Mouse (Mus musculus): ENCODE measurements around the gene Prm3.

Gene Prm3

GRCm38 (mm10) chr16:10790702-10791101, at the start of gene Prm3:
Prm3 (minus strand) TSS chr16:10790914.
- DNase-seq (ENCODE audit: low read depth, low spot score): no peak

GRCm38 (mm10) chr16:10840018-10840417, 49.3 kb upstream of the Prm3 start:
- DNase-seq (ENCODE audit: low read depth, low spot score): no peak

- peak; percentile 47 for DNase-seq (ENCODE audit: low read depth, low spot score)
Observed at GRCm38 (mm10) chr16:10838487-10839245, 48.0 kb upstream of the Prm3 start.

- DNase-seq (ENCODE audit: low read depth, low spot score): no peak
Observed at GRCm38 (mm10) chr16:10837903-10838302, 47.2 kb upstream of the Prm3 start.

- no peak for DNase-seq (ENCODE audit: low read depth, low spot score)
Observed at GRCm38 (mm10) chr16:10837250-10837649, 46.5 kb upstream of the Prm3 start.

GRCm38 (mm10) chr16:10836388-10836787, 45.7 kb upstream of the Prm3 start:
- DNase-seq (ENCODE audit: low read depth, low spot score): no peak

- DNase-seq (ENCODE audit: low read depth, low spot score): peak; percentile 82
Observed at GRCm38 (mm10) chr16:10834911-10835587, 44.3 kb upstream of the Prm3 start, which contains the start of gene Rmi2. Rmi2 (plus strand) TSS chr16:10835059.

- DNase-seq (ENCODE audit: low read depth, low spot score): no peak
Observed at GRCm38 (mm10) chr16:10834542-10834910, 43.8 kb upstream of the Prm3 start.

- DNase-seq (ENCODE audit: low read depth, low spot score): no peak
Observed at GRCm38 (mm10) chr16:10828461-10828805, 37.7 kb upstream of the Prm3 start.

GRCm38 (mm10) chr16:10827766-10828460, 37.2 kb upstream of the Prm3 start:
- DNase-seq (ENCODE audit: low read depth, low spot score): no peak

GRCm38 (mm10) chr16:10827269-10827668, 36.6 kb upstream of the Prm3 start:
- DNase-seq (ENCODE audit: low read depth, low spot score): no peak

GRCm38 (mm10) chr16:10825840-10826239, 35.1 kb upstream of the Prm3 start:
- DNase-seq (ENCODE audit: low read depth, low spot score): no peak

- no peak for DNase-seq (ENCODE audit: low read depth, low spot score)
Observed at GRCm38 (mm10) chr16:10824536-10824935, 33.8 kb upstream of the Prm3 start.

GRCm38 (mm10) chr16:10821387-10821786, 30.7 kb upstream of the Prm3 start:
- no peak for DNase-seq (ENCODE audit: low read depth, low spot score)

GRCm38 (mm10) chr16:10819966-10820365, 29.3 kb upstream of the Prm3 start:
- DNase-seq (ENCODE audit: low read depth, low spot score): no peak

- no peak for DNase-seq (ENCODE audit: low read depth, low spot score)
Observed at GRCm38 (mm10) chr16:10818579-10819135, 27.9 kb upstream of the Prm3 start.

- no peak for DNase-seq (ENCODE audit: low read depth, low spot score)
Observed at GRCm38 (mm10) chr16:10814864-10815263, 24.1 kb upstream of the Prm3 start.

- DNase-seq (ENCODE audit: low read depth, low spot score): no peak
Observed at GRCm38 (mm10) chr16:10813726-10814125, 23.0 kb upstream of the Prm3 start.

GRCm38 (mm10) chr16:10812865-10813371, 22.2 kb upstream of the Prm3 start, which contains the start of gene Gm11172:
Gm11172 (plus strand) TSS chr16:10812915.
- DNase-seq (ENCODE audit: low read depth, low spot score): no peak

- DNase-seq (ENCODE audit: low read depth, low spot score): no peak
Observed at GRCm38 (mm10) chr16:10810376-10810775, 19.7 kb upstream of the Prm3 start.

GRCm38 (mm10) chr16:10805789-10806527, 15.2 kb upstream of the Prm3 start, which contains the start of gene Prm1:
Prm1 (minus strand) TSS chr16:10805839.
- peak; percentile 25 for DNase-seq (ENCODE audit: low read depth, low spot score)
